Comparison of ENCODE assay signal across 12 mouse cellular contexts in genomic region chr6:57503662-57504379, GRCm38 (mm10).
"Had no signal": no experiment of that assay in that cellular context is flagged by ENCODE, and none has a peak within 500 bp of the region (broad histone marks: within the 10 kb centered on the region; RNA-seq: fewer than 3 reads in every experiment).

No protein-coding gene starts in this region.

- H3K4me1 ChIP-seq: lung, embryonic 15.5 days had no signal

- DNase-seq: kidney, adult 18-20 months; kidney, adult 9 months; kidney, postnatal 14 days; kidney, postnatal 4 days; lung, postnatal 10 days; lung, postnatal 36 days; midbrain, embryonic 14.5 days; thymus, adult 18-20 months; thymus, postnatal 36 days had no signal

- H3K27me3 ChIP-seq: lung, embryonic 15.5 days had no signal

- H3K36me3 ChIP-seq: lung, embryonic 15.5 days had no signal

- H3K9me3 ChIP-seq: lung, embryonic 15.5 days had no signal

- H3K4me2 ChIP-seq: lung, embryonic 15.5 days; midbrain, embryonic 11.5 days had no signal

- ATAC-seq: intestine, embryonic 16.5 days had no signal

- H3K9ac ChIP-seq: lung, embryonic 15.5 days had no signal

- H3K27ac ChIP-seq: lung, embryonic 15.5 days had no signal

- H3K4me3 ChIP-seq: lung, embryonic 15.5 days had no signal
